Mouse (Mus musculus): ENCODE data around the gene Abhd5.
A peak's percentile ranks its signal among the peaks of the same experiment; 100 is the strongest.
"Not testable (repeated sequence)": the region's sequence is repeated elsewhere in the genome, so short reads cannot be mapped to it uniquely, and the experiment has no call there.

The Abhd5 gene

GRCm38 (mm10) chr9:122351303-122352024 lies at the start of gene Abhd5:
TSS of gene Abhd5 (plus strand) at chr9:122351608.
- peak; percentile 96 for DNase-seq (ENCODE audit: low spot score)

DNA sequence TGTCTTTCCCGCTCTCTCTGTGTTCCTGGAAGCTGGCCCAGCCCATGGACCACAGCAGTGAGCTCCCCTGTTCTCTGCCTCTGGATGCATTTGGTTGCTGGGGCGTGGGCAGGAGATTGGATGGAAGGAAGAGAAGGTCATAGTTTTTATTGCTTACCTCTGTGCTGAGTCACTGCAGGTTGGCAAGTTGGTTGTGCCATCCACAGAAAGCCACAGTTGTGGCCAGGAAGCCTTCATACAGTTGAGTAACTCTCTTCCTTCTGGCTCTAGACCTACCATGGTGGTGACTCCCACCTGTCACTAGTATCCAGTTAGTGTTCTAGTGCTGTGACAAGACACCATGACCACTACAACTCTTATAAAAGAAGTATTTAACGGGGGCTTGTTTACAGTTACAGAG lies 46.1 kb upstream of the Abhd5 start:
- DNase-seq (ENCODE audit: low spot score) = no peak

- peak; percentile 69 for DNase-seq (ENCODE audit: low spot score)
These were observed 42.1 kb upstream of the Abhd5 start for GRCm38 (mm10) chr9:122309013-122309980.

DNA sequence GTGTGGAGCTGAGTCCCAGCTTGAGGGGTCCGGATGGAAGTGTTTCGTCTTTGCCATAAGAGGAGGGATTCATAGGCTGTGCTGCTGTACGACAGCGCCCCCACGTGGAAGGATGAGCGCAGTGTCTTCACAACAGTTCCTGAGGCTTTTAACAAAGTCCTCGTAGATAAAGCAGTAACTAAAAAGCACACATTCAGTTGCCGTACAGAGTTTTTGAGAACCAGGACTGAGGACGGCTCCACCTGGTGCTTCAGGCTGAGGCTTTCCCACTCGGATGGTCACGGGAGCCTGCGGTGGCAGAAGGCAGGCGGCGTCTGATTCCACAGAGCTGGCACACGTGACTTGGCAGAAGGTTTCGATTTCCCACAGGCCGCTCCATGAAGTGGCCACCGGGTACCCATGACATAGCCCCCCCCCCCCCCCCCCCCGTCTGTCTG lies 40.8 kb upstream of the Abhd5 start:
- peak; percentile 85 for DNase-seq (ENCODE audit: low spot score)

- DNase-seq (ENCODE audit: low spot score) = no peak
These were observed 40.2 kb upstream of the Abhd5 start for GRCm38 (mm10) chr9:122311051-122311760.

- no peak for DNase-seq (ENCODE audit: low spot score)
These were observed 39.0 kb upstream of the Abhd5 start for GRCm38 (mm10) chr9:122312296-122312990.

- not testable (repeated sequence) for DNase-seq (ENCODE audit: low spot score)
These were observed 38.3 kb upstream of the Abhd5 start for GRCm38 (mm10) chr9:122313128-122313527.

DNA sequence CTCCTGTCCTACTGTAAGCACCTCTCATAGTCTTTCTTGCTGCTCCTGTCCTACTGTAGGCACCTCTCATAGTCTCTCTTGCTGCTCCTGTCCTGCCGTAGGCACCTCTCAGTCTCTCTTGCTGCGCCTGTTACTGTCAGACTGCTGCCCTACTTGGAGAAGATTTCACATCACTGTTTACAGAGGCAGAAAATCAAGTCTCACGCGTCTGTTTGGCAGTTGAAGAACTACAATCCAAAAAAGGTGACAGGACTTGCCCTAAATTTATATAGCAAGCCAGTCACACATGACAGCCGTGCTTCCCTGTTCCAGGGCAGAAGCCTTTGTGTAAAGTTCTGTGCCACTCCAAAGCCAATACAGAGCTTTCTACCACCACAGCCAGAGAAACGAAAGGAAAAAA lies 37.0 kb upstream of the Abhd5 start:
- DNase-seq (ENCODE audit: low spot score) = no peak

GRCm38 (mm10) chr9:122314942-122315341 lies 36.5 kb upstream of the Abhd5 start:
- DNase-seq (ENCODE audit: low spot score) = no peak

GRCm38 (mm10) chr9:122315501-122315900 lies 35.9 kb upstream of the Abhd5 start:
- DNase-seq (ENCODE audit: low spot score) = no peak

- DNase-seq (ENCODE audit: low spot score) = no peak
These were observed 34.8 kb upstream of the Abhd5 start for GRCm38 (mm10) chr9:122316562-122316961.

DNA sequence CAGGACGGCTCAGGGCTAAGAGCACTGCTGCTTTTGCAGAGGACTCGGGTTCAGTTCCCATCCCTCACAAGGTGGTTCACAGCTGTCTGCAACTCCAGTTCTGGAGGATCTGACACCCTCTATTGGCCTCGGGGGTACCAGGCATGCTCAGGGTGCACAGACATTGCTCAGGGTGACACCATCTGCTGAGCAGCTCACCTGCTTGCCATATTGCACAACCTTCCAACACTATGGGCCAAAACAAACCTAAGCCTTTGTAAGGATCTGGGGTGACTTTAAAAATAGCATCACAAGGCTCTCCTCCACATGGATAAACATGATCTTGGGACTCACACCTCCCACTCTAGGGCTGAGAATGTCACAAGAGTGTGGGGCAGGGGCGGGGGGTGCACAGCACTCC lies 30.8 kb upstream of the Abhd5 start:
- peak; percentile 59 for DNase-seq (ENCODE audit: low spot score)

- DNase-seq (ENCODE audit: low spot score) = no peak
These were observed 29.1 kb upstream of the Abhd5 start for GRCm38 (mm10) chr9:122322356-122322755.

- DNase-seq (ENCODE audit: low spot score) = no peak
These were observed 25.4 kb upstream of the Abhd5 start for GRCm38 (mm10) chr9:122325996-122326395.

DNA sequence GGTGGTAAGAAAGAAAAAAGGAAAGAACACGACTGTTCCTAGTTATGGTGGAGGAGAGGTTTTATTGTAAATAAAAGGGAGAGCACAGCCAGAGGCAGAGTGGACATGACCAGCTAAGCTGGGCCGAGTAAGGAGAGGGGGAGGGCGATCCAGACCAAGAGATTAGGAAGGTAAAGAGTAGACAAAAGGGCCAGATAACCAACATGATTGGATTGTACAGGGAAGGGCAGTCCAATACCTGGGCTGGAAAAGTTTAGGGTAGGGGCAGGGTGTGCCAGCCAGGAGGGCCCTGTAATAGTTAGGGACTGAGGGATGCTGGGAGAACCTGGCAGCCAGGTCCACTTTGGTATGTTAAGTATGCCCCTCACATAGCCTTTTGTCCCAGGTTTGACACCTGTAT lies 23.2 kb upstream of the Abhd5 start:
- DNase-seq (ENCODE audit: low spot score) = no peak

DNA sequence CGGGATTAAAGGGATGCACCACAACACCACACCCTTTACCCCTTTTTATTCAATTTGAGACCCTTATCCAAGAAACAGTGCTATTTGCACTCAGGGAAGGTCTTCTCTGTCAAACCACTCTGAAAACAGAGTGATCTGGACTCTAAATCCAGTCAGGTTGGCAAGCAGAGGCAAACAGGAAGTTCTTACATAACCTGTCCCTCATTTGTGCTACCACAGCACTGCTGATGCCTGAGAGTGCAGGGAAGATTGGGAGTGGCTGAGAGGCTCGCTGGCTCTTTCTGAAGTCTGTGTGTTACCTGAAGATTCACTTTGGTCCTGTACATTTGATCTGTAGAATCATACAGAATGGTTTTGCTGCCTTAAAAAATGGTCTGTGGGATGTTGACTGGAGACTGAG lies 14.7 kb upstream of the Abhd5 start:
- DNase-seq (ENCODE audit: low spot score) = peak; percentile 43

DNA sequence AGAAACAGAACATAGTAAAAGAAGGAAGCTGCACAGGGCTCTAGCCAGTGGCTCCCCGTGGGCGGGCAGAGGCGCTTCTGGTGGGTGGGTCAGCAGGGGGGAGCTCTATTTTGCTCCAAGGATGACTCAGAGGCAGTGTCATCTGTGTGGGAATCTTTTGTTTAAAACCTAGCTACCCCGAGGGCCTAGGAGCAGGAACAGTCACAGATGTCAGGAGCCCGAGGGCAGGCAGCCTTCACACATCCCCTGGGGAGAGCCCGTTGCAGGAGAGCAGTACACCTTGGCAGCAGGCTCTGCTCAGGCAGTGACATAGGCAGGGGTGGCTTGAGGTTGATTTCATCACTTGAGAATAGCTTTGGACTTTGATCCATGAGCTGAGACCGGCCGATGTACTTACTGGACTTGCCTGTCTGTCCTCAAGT lies 13.9 kb upstream of the Abhd5 start:
- no peak for DNase-seq (ENCODE audit: low spot score)

DNA sequence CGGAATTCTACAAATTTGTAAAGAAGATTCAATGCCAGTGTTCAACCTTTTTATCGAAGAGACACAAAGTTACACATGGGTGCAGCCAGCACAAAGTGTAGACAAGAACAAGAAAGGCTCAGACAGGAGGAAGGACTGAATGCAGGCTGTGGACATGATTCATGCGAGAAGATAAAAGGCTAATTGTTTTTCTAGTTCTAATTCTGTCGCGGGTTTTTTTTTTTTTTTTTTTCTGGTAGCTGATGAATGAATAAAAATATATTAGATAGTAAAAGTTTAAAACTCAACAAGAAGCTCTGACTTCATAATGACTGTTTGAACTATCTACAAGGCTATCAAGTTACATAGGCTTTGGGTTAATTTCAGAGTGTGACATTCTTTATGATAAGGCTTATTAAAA lies 11.4 kb upstream of the Abhd5 start:
- DNase-seq (ENCODE audit: low spot score) = no peak

GRCm38 (mm10) chr9:122343399-122343798 lies 8.0 kb upstream of the Abhd5 start:
- no peak for DNase-seq (ENCODE audit: low spot score)

- no peak for DNase-seq (ENCODE audit: low spot score)
These were observed 6.8 kb upstream of the Abhd5 start for GRCm38 (mm10) chr9:122344560-122344959.

DNA sequence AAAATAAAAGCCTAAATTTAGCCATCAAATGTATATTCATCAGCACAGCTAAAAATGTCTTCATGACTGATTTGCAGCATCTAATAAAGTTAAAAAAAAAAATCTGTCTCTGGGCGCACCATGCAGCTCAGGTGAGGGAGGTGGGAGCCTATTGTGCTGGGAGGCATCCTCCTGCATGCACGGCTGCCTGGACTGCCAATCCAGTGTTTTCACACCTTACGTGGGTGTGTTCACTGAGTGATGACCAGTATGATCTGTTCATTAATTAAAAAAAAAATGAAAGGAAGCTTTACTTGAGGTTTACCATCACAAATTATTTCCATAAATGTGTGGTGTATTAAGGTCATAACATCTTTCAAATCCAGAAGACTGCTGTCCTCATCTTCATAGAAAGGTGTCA lies 6.1 kb upstream of the Abhd5 start:
- DNase-seq (ENCODE audit: low spot score) = no peak

- no peak for DNase-seq (ENCODE audit: low spot score)
These were observed 5.3 kb upstream of the Abhd5 start for GRCm38 (mm10) chr9:122346059-122346458.

Measured in lung, postnatal 25 days (tissue).